Mouse (Mus musculus): ENCODE measurements around the gene Ccdc190. TPM values are rescaled to one million over a fixed set of nuclear protein-coding genes. Genes with fewer than 3 reads are reported as not detected.

The Ccdc190 gene
- polyA plus RNA-seq, 1 experiment = not detected

DNA sequence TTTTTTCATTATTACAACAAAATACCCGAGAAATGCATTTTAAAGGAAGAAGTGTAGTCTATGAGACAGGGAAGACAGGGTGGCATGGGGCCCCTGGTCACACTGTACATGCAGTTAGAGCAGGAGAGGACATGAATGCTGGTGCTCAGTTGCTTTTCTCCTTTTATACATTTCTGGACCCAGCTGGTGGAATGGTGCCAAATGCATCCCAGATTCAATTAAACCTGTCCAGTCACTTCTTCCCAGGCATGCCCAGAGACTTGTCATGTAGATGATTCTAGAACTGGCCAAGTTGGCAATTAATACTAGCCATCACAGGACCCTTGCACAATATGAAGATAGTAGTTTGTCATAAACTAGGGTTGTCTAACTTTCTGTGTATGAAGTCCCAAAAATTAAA lies 30.5 kb upstream of the Ccdc190 start:
- H3K36me3 ChIP-seq (ENCODE audit: control insufficient read depth, insufficient read depth, low read length) = no peaks in the 10 kb centered on the region
- no peak overlapping the region for H3K27ac ChIP-seq (ENCODE audit: insufficient read depth, low read depth, low read length)
- no peaks in the 10 kb centered on the region for H3K27me3 ChIP-seq (replicated peaks; ENCODE audit: control insufficient read depth, insufficient read depth, low read length)
- WGBS = 53% methylated on average over 1 of the region's 1 CpGs
- H3K4me1 ChIP-seq (ENCODE audit: control insufficient read depth, insufficient read depth, low read length) = no peaks in the 10 kb centered on the region
- H3K4me3 ChIP-seq (ENCODE audit: insufficient read depth, low read depth, low read length) = no peak overlapping the region
- DNase-seq = no peak
- TF ChIP-seq POLR2A (IDR thresholded peaks at IDR 0.05; ENCODE audit: low read depth, low read length) = no peak
- TF ChIP-seq CTCF (conservative IDR thresholded peaks at IDR 0.05; ENCODE audit: insufficient read depth, insufficient read length, low read depth, low read length) = no peak

DNA sequence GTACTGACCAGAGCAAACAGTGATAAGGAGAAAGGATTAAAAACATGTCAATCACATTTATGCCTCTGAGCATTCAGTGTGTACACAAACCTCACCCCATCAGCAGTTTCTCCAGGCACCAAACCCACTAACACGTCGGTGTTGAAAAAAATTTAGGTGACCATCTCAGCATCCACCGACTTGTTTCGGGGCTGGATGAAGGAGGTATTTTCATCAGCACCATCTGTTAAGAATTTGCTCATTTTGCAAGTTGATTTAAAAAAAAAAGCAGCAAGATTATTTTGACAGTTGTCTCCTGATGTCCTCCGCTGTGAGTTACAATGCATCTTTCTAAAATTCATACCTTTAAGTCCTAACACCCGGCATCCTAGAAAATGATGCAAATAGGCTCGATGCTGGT lies 29.8 kb upstream of the Ccdc190 start:
- 82% methylated on average over 7 of the region's 7 CpGs for WGBS
- Histone ChIP-seq H3K27me3 (replicated peaks; ENCODE audit: control insufficient read depth, insufficient read depth, low read length) (no peaks in the 10 kb centered on the region), H3K4me1 (ENCODE audit: control insufficient read depth, insufficient read depth, low read length) (no peaks in the 10 kb centered on the region), H3K4me3 (ENCODE audit: insufficient read depth, low read depth, low read length) (no peak overlapping the region), H3K27ac (ENCODE audit: insufficient read depth, low read depth, low read length) (no peak overlapping the region), H3K36me3 (ENCODE audit: control insufficient read depth, insufficient read depth, low read length) (no peaks in the 10 kb centered on the region)
- DNase-seq = no peak
- TF ChIP-seq CTCF (conservative IDR thresholded peaks at IDR 0.05; ENCODE audit: insufficient read depth, insufficient read length, low read depth, low read length) (no peak), POLR2A (IDR thresholded peaks at IDR 0.05; ENCODE audit: low read depth, low read length) (no peak)

DNA sequence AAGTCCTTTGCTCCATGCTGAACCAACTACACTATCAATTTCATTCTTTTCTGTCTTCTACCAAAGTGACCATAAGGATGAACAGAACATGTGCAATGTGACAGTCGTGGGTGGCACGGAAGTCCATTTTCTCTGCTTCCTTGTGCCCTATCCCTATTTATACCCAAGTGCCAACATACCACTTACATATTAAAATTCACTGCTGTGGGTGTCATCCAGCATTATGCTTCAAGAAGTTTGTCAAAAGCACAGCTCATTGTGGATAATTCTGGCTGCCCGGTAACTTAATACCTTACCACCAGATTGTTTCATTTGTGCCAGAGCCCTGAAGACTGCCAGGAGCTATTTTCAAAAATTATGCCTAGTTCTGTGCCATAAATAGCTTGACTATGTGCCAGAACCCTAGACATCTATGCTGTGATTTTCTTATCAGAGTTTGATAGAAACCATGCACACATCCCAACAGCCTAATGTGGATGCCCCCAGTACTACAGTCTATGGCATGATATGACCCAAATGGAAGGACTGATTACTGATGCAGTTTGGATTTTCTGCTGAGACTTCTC lies 27.6 kb upstream of the Ccdc190 start:
- no peak for DNase-seq
- H3K36me3 ChIP-seq (ENCODE audit: control insufficient read depth, insufficient read depth, low read length) = no peaks in the 10 kb centered on the region
- no peaks in the 10 kb centered on the region for H3K4me1 ChIP-seq (ENCODE audit: control insufficient read depth, insufficient read depth, low read length)
- TF ChIP-seq POLR2A (IDR thresholded peaks at IDR 0.05; ENCODE audit: low read depth, low read length) = no peak
- no peak for TF ChIP-seq CTCF (conservative IDR thresholded peaks at IDR 0.05; ENCODE audit: insufficient read depth, insufficient read length, low read depth, low read length)
- H3K27me3 ChIP-seq (replicated peaks; ENCODE audit: control insufficient read depth, insufficient read depth, low read length) = no peaks in the 10 kb centered on the region
- WGBS = 88% methylated on average over 3 of the region's 3 CpGs
- H3K4me3 ChIP-seq (ENCODE audit: insufficient read depth, low read depth, low read length) = no peak overlapping the region
- no peak overlapping the region for H3K27ac ChIP-seq (ENCODE audit: insufficient read depth, low read depth, low read length)

DNA sequence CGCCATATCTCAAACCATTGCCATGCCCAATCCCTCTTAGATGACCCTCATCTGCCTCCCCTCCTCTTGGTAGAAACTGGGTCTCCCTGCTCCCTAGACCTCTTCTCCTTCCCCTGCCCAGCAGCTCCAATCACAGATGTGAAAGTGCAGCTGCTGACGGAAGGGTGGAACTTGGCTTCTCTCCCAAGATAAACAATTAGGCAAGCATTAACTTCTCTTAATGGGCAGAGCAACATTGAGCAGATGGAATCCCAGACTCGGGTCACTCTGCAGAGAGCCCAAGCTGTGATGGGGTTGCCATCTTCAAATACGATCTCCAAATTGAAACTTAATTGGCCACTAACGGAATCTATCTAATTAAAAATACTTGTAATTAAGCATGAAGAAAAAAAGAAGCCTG lies 19.3 kb upstream of the Ccdc190 start:
- Histone ChIP-seq H3K27ac (ENCODE audit: insufficient read depth, low read depth, low read length) (no peak overlapping the region), H3K27me3 (replicated peaks; ENCODE audit: control insufficient read depth, insufficient read depth, low read length) (no peaks in the 10 kb centered on the region), H3K4me1 (ENCODE audit: control insufficient read depth, insufficient read depth, low read length) (no peaks in the 10 kb centered on the region), H3K36me3 (ENCODE audit: control insufficient read depth, insufficient read depth, low read length) (no peaks in the 10 kb centered on the region), H3K4me3 (ENCODE audit: insufficient read depth, low read depth, low read length) (no peak overlapping the region)
- 54% methylated on average over 5 of the region's 5 CpGs for WGBS
- TF ChIP-seq CTCF (conservative IDR thresholded peaks at IDR 0.05; ENCODE audit: insufficient read depth, insufficient read length, low read depth, low read length) = no peak
- TF ChIP-seq POLR2A (IDR thresholded peaks at IDR 0.05; ENCODE audit: low read depth, low read length) = no peak
- peak; percentile 11 for DNase-seq

DNA sequence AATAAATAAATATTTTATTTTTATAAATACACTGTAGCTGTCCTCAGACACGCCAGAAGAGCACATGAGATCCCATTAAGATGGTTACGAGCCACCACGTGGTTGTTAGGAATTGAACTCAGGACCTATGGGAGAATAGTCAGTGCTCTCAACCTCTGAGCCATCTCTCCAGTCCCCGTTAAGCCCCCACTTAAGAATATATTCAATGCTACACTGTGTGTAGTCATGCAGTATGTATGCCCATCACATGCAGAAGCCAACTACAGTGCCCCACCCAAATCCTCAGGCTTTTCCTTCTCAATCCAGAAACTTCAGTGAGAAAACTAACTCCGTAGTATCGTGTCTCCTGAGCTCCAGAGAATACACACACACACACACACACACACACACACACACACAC lies 18.8 kb upstream of the Ccdc190 start:
- Histone ChIP-seq H3K27me3 (replicated peaks; ENCODE audit: control insufficient read depth, insufficient read depth, low read length) (no peaks in the 10 kb centered on the region), H3K4me1 (ENCODE audit: control insufficient read depth, insufficient read depth, low read length) (no peaks in the 10 kb centered on the region), H3K36me3 (ENCODE audit: control insufficient read depth, insufficient read depth, low read length) (no peaks in the 10 kb centered on the region), H3K27ac (ENCODE audit: insufficient read depth, low read depth, low read length) (no peak overlapping the region), H3K4me3 (ENCODE audit: insufficient read depth, low read depth, low read length) (no peak overlapping the region)
- DNase-seq = no peak
- TF ChIP-seq CTCF (conservative IDR thresholded peaks at IDR 0.05; ENCODE audit: insufficient read depth, insufficient read length, low read depth, low read length) = no peak
- no peak for TF ChIP-seq POLR2A (IDR thresholded peaks at IDR 0.05; ENCODE audit: low read depth, low read length)
- WGBS = 89% methylated on average over 6 of the region's 6 CpGs

DNA sequence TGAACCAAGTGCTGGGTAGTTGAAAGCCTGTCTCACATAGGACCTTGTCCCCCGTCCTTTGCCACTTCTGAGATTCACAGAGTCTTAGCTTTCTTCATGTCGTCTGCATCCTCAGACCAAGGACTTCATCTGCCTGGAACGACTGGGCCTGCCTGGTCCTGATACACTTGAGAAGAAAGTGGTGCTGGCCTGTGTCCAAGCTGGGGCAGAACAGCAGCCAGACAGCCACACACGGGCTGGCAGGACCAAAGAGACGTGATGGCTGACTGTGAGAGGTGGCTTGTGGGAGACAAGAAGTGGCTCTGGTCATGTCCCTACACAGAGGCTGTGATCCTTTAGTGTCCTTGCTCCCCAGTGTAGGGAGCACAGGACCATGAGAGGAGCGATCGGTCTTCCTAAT lies 17.7 kb upstream of the Ccdc190 start:
- H3K4me3 ChIP-seq (ENCODE audit: insufficient read depth, low read depth, low read length) = no peak overlapping the region
- 54% methylated on average over 7 of the region's 7 CpGs for WGBS
- no peaks in the 10 kb centered on the region for H3K4me1 ChIP-seq (ENCODE audit: control insufficient read depth, insufficient read depth, low read length)
- H3K27me3 ChIP-seq (replicated peaks; ENCODE audit: control insufficient read depth, insufficient read depth, low read length) = no peaks in the 10 kb centered on the region
- TF ChIP-seq POLR2A (IDR thresholded peaks at IDR 0.05; ENCODE audit: low read depth, low read length) = no peak
- no peak for TF ChIP-seq CTCF (conservative IDR thresholded peaks at IDR 0.05; ENCODE audit: insufficient read depth, insufficient read length, low read depth, low read length)
- no peak for DNase-seq
- no peaks in the 10 kb centered on the region for H3K36me3 ChIP-seq (ENCODE audit: control insufficient read depth, insufficient read depth, low read length)
- no peak overlapping the region for H3K27ac ChIP-seq (ENCODE audit: insufficient read depth, low read depth, low read length)

DNA sequence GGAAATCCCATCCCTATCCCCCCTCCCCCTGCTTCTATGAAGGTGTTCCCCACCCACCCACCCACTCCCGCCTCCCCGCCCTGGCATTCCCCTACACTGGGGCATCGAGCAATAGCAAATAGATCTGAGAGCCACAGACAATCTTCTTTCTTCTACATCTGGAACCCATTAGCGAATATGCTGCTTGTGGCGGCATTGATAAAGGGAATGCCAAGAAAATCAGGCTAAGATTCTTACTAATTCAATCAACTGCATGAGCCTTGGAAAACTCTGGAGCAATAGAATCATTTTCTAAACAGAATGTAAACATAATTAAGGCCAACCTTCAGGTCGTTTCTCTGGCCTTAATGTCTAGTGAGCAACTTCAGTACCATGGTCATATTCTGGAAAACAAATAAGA lies 16.9 kb upstream of the Ccdc190 start:
- Histone ChIP-seq H3K4me1 (ENCODE audit: control insufficient read depth, insufficient read depth, low read length) (no peaks in the 10 kb centered on the region), H3K36me3 (ENCODE audit: control insufficient read depth, insufficient read depth, low read length) (no peaks in the 10 kb centered on the region), H3K27ac (ENCODE audit: insufficient read depth, low read depth, low read length) (no peak overlapping the region), H3K27me3 (replicated peaks; ENCODE audit: control insufficient read depth, insufficient read depth, low read length) (no peaks in the 10 kb centered on the region), H3K4me3 (ENCODE audit: insufficient read depth, low read depth, low read length) (no peak overlapping the region)
- TF ChIP-seq POLR2A (IDR thresholded peaks at IDR 0.05; ENCODE audit: low read depth, low read length) (no peak), CTCF (conservative IDR thresholded peaks at IDR 0.05; ENCODE audit: insufficient read depth, insufficient read length, low read depth, low read length) (no peak)
- WGBS = 73% methylated on average over 6 of the region's 6 CpGs
- DNase-seq = no peak
